Mouse (Mus musculus) heart, adult 2 months (tissue): ENCODE measurements around the gene Uqcr10. TPM values are rescaled to one million over a fixed set of nuclear protein-coding genes. Genes with fewer than 3 reads are reported as not detected.

Source experiments
- DNase-seq, 2 experiments: peaks; one replicate each; pipeline ENCODE4 v3.0.0; 2021
- H3K27ac ChIP-seq: fragments of 200-600 bp; 2 replicates; pipeline ENCODE4 v1.8.1; 2022
- H3K27me3 ChIP-seq: fragments of 200-500 bp; 2 replicates; pipeline ENCODE4 v1.6.1; 2012; ENCODE audit warnings: mild to moderate bottlenecking, low read length, inconsistent platforms, mixed read lengths; ENCODE audit not compliant: control insufficient read depth, insufficient read depth
- H3K36me3 ChIP-seq: fragments of 200-500 bp; 2 replicates; pipeline ENCODE4 v1.6.1; 2012; ENCODE audit warnings: low read length, inconsistent platforms; ENCODE audit not compliant: control insufficient read depth, insufficient read depth
- H3K4me1 ChIP-seq: fragments of 200-500 bp; 2 replicates; pipeline ENCODE4 v1.6.1; 2011; ENCODE audit warnings: low read length; ENCODE audit not compliant: control insufficient read depth, insufficient read depth
- H3K4me3 ChIP-seq: fragments of 200-600 bp; 2 replicates; pipeline ENCODE4 v1.8.1; 2022
- H3K79me2 ChIP-seq: fragments of 200-500 bp; replicated peaks from 2 replicates; pipeline ENCODE4 v1.6.1; 2012; ENCODE audit warnings: mild to moderate bottlenecking, inconsistent platforms, low read length, moderate library complexity, mixed read lengths; ENCODE audit not compliant: control insufficient read depth, insufficient read depth
- H3K9ac ChIP-seq: fragments of 200-500 bp; 2 replicates; pipeline ENCODE4 v1.6.1; 2012; ENCODE audit warnings: low read depth, mild to moderate bottlenecking, control low read depth, inconsistent platforms, low read length, mixed read lengths
- CTCF ChIP-seq: fragments of 200-600 bp; IDR thresholded peaks from 2 replicates; pipeline ENCODE4 v1.8.1; 2022; ENCODE audit warnings: antibody characterized with exemption, mild to moderate bottlenecking, moderate library complexity
- EP300 ChIP-seq: fragments of 200-500 bp; IDR thresholded peaks from 2 replicates; pipeline ENCODE4 v1.6.1; 2011; ENCODE audit warnings: low read depth, low read length, control low read depth; ENCODE audit not compliant: insufficient read depth
- POLR2A ChIP-seq: fragments of 200-500 bp; IDR thresholded peaks from 2 replicates; pipeline ENCODE4 v1.6.1; 2011; ENCODE audit warnings: mild to moderate bottlenecking, low read depth, low read length, control low read depth; ENCODE audit not compliant: insufficient read depth
- WGBS: fragments of 180-500 bp; shearing (Covaris S2); methylation state at CpG from one replicate; pipeline ENCODE4 v1.1.7; 2018; 5-methylcytosine and 5-hydroxymethylcytosine counted together
- intact Hi-C: fragments of 180-260 bp; cut with DNase I; formaldehyde crosslinking; loops from one replicate; pipeline ENCODE4 v1.15.1; 2025
- polyA plus RNA-seq: library from polyadenylated mRNA; depleted of rRNA; stranded (reverse); fragments of >200 nt; gene quantifications from 2 replicates; pipeline ENCODE4 v1.2.3, GENCODE M21; 2012
- total RNA-seq, 2 experiments: library from RNA; stranded (reverse); gene quantifications; 2 replicates each; pipeline ENCODE4 v1.2.3; 2021

The Uqcr10 gene
- total and polyA plus RNA-seq, 3 experiments = 1,404 to 2,149 (median 1,617) TPM

- intact Hi-C loops = no loop called here
- no peak overlapping the region for H3K27ac ChIP-seq
- WGBS = 85% methylated on average over 7 of the region's 7 CpGs
- no peaks in the 10 kb centered on the region for H3K79me2 ChIP-seq
- no peaks in the 10 kb centered on the region for H3K27me3 ChIP-seq
- no peak overlapping the region for H3K9ac ChIP-seq
- no peak overlapping the region for H3K4me3 ChIP-seq
- no peaks in the 10 kb centered on the region for H3K36me3 ChIP-seq
- H3K4me1 ChIP-seq = no peaks in the 10 kb centered on the region
- no peak for DNase-seq
- TF ChIP-seq CTCF (no peak), EP300 (no peak), POLR2A (no peak)
These were observed 13.8 kb downstream of the Uqcr10 start for GRCm38 (mm10) chr11:4690353-4690752.

GRCm38 (mm10) chr11:4688632-4689380 is 15.3 kb downstream of the Uqcr10 start:
- TF ChIP-seq CTCF (no peak), EP300 (no peak), POLR2A (no peak)
- DNase-seq = no peak
- intact Hi-C loops = no loop called here
- H3K4me1 ChIP-seq = no peaks in the 10 kb centered on the region
- H3K9ac ChIP-seq = no peak overlapping the region
- 61% methylated on average over 11 of the region's 11 CpGs for WGBS
- no peak overlapping the region for H3K4me3 ChIP-seq
- H3K27ac ChIP-seq = no peak overlapping the region
- H3K27me3 ChIP-seq = no peaks in the 10 kb centered on the region
- H3K79me2 ChIP-seq = no peaks in the 10 kb centered on the region
- no peaks in the 10 kb centered on the region for H3K36me3 ChIP-seq

- intact Hi-C loops = no loop called here
These were observed 16.3 kb downstream of the Uqcr10 start for GRCm38 (mm10) chr11:4687874-4688273.

GRCm38 (mm10) chr11:4687027-4687426 is 17.1 kb downstream of the Uqcr10 start:
- DNase-seq = no peak
- Histone ChIP-seq H3K27me3 (no peaks in the 10 kb centered on the region), H3K27ac (no peak overlapping the region), H3K79me2 (no peaks in the 10 kb centered on the region), H3K9ac (no peak overlapping the region), H3K4me3 (no peak overlapping the region), H3K4me1 (no peaks in the 10 kb centered on the region), H3K36me3 (no peaks in the 10 kb centered on the region)
- intact Hi-C loops = no loop called here
- 78% methylated on average over 3 of the region's 3 CpGs for WGBS
- no peak for TF ChIP-seq EP300
- TF ChIP-seq CTCF = no peak
- TF ChIP-seq POLR2A = no peak

More at GRCm38 (mm10) chr11:4687874-4688273, 16.3 kb downstream of the Uqcr10 start:
- no peaks in the 10 kb centered on the region for H3K4me1 ChIP-seq
- 74% methylated on average over 3 of the region's 3 CpGs for WGBS
- no peak overlapping the region for H3K27ac ChIP-seq
- no peak for TF ChIP-seq EP300
- TF ChIP-seq POLR2A = no peak
- TF ChIP-seq CTCF = no peak
- no peaks in the 10 kb centered on the region for H3K27me3 ChIP-seq
- no peak overlapping the region for H3K9ac ChIP-seq
- no peak for DNase-seq
- H3K79me2 ChIP-seq = no peaks in the 10 kb centered on the region
- no peak overlapping the region for H3K4me3 ChIP-seq
- no peaks in the 10 kb centered on the region for H3K36me3 ChIP-seq

GRCm38 (mm10) chr11:4685510-4685909 is 18.6 kb downstream of the Uqcr10 start:
- no peak for TF ChIP-seq EP300
- TF ChIP-seq POLR2A = no peak
- no peak for TF ChIP-seq CTCF
- no peaks in the 10 kb centered on the region for H3K27me3 ChIP-seq
- 79% methylated on average over 5 of the region's 5 CpGs for WGBS
- H3K79me2 ChIP-seq = no peaks in the 10 kb centered on the region
- H3K4me1 ChIP-seq = no peaks in the 10 kb centered on the region
- DNase-seq = no peak
- H3K36me3 ChIP-seq = no peaks in the 10 kb centered on the region
- intact Hi-C loops = no loop called here
- H3K4me3 ChIP-seq = no peak overlapping the region
- no peak overlapping the region for H3K27ac ChIP-seq
- no peak overlapping the region for H3K9ac ChIP-seq

GRCm38 (mm10) chr11:4685071-4685470 is 19.1 kb downstream of the Uqcr10 start:
- H3K27me3 ChIP-seq = no peaks in the 10 kb centered on the region
- no peak for DNase-seq
- no peak overlapping the region for H3K9ac ChIP-seq
- no peak overlapping the region for H3K4me3 ChIP-seq
- no peaks in the 10 kb centered on the region for H3K79me2 ChIP-seq
- no peaks in the 10 kb centered on the region for H3K36me3 ChIP-seq
- H3K27ac ChIP-seq = no peak overlapping the region
- H3K4me1 ChIP-seq = no peaks in the 10 kb centered on the region
- TF ChIP-seq CTCF = no peak
- 68% methylated on average over 4 of the region's 4 CpGs for WGBS
- intact Hi-C loops = no loop called here
